Mouse (Mus musculus): ENCODE measurements around the gene Rap1gap2.

GRCm38 (mm10) chr11:74623693-74624092 is 13.0 kb upstream of the Rap1gap2 start:
- TF ChIP-seq GATA1 (IDR thresholded peaks at IDR 0.05; ENCODE audit: borderline replicate concordance, low read length): no peak
- TF ChIP-seq FLI1 (IDR thresholded peaks at IDR 0.05; ENCODE audit: low read length): no peak
